Mouse (Mus musculus): Measurements from ENCODE around the gene Negr1. TPM values are rescaled to one million over a fixed set of nuclear protein-coding genes. Genes with fewer than 3 reads are reported as not detected.

Negr1 gene
- total RNA-seq, 2 experiments from 2014 or later = 206 to 222 TPM

DNA sequence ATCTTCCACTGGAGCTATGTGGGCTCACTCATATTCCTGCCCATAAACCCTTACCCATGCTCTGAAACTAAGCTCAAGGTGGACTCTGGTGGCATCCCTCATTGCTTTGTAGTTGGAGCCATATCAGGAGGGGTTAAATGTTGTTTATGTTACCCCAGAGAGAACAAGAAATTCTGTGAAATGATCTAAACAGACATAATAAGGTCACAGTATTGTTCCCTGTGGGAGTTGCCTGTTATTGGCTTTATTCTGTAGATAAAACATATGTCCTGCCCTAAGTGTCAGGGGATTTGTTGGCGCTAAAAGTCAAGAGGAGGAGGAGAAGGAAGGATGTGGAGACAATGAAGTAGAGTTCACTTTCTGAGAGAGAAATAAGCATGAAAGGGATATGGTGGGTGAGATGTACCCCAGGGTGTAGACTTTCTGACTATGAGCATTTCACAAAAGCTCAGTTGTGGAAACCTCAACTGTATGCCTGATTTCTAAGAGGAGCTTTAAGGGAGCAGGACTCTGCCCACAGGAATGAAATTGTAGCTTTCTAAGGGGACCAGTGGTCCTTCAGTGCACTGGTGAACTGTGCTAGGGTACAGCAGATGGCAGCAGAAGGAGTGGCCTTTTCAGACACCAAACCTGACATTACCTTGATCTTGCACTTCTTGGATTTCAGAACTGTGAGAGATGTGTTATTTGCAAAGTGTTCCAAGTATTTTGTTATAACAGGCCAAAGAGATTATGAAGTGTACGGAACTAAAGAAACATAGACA lies 368.3 kb downstream of the Negr1 start:
- intact Hi-C loops (cut with DNase I) = loop anchor here (5.0 kb wide), 1 partner anchor 368 kb away; the partner anchor contains the start of gene Negr1
- no peak for TF ChIP-seq CTCF (IDR thresholded peaks at IDR 0.05)
- DNase-seq (ENCODE audit: extremely low spot score in 1 of 2, low spot score in 2 of 2) = no peak
- no peak overlapping the region for H3K4me3 ChIP-seq
- no peak overlapping the region for H3K27ac ChIP-seq

DNA sequence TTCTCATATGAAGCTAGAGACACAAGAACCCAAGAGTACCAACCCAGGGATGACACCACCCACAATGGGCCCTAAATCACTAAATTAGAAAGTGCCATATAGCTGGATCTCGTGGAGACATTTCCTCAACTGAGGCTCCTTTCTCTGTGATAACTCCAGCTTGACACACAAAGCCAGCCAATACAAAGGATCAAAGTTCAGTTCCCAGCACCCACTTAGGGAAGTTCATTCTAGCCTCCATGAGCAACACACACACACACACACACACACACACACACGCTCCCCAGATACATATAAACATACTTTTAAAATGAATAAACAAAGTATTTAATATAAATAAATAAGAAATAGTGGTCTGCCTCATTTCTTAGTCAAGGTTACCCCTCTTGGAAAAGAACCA lies 369.4 kb downstream of the Negr1 start:
- H3K4me3 ChIP-seq = no peak overlapping the region
- DNase-seq (ENCODE audit: extremely low spot score in 1 of 2, low spot score in 2 of 2) = no peak
- no peak overlapping the region for H3K27ac ChIP-seq
- intact Hi-C loops (cut with DNase I) = no loop called here
- no peak for TF ChIP-seq CTCF (IDR thresholded peaks at IDR 0.05)

DNA sequence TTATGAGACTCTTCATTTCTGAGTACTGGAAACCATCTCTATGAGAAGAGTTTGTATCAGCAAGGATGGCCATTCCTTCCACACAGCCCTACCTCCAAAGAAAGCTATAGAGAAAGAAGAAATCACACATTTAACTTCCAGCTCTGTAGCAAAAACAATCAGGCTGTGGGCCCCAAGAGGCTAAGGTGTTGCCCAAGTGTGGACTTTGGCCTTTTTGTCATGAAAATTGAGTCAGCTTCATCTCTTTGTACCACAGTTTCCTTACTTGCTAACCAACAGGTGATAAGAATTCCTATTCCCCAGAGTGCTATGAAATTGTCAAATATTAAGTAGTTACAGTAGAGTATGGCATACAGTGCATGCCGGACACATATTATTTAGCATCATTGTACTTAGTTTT lies 369.9 kb downstream of the Negr1 start:
- H3K4me3 ChIP-seq = no peak overlapping the region
- no peak for DNase-seq (ENCODE audit: extremely low spot score in 1 of 2, low spot score in 2 of 2)
- no peak for TF ChIP-seq CTCF (IDR thresholded peaks at IDR 0.05)
- H3K27ac ChIP-seq = no peak overlapping the region
- intact Hi-C loops (cut with DNase I) = no loop called here

DNA sequence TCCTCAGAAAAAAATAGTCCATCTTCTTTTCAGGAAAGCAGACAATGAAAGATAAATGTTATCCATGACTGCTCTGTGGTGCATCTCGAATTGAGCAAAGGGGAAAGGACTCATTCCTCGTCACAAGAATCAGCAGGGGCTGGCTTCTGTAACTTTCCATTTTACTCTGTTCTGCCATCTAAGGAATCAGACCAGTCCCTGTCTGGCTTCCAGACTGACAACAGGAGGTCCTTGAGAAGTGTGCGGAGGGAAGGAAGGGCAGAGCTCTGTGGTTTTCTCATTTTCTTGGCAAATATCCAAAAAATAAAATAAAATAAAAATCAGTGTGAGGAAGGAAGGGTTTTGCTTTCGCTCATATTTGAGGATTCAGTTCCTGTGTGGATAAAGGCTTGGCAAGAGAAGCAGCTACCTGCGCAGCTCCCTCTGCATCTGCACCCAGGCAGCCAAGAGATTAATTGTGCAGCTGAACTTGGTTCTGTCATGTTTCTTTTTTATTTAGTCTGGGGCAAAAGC lies 373.2 kb downstream of the Negr1 start:
- H3K27ac ChIP-seq = no peak overlapping the region

DNA sequence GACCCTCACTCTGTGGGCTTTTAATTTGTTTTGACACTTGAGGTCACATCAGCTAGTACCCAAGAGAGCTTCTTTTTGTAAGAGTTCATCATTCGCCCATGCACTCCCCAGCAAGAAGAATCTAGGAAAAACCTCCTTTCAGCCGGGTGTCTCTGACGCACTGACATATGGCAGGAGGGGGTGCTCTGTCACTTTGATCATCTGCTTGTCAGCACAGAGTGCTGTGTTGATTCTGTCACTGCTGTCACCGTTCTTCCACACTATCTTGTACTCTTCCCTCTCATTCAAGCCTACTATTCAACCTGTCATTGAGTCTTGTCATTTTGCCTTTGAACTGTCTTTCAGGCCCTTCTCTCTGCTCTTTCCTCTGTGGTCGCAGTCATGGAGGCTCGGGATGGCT lies 385.8 kb downstream of the Negr1 start:
- Histone ChIP-seq H3K4me3 (no peak overlapping the region), H3K27ac (no peak overlapping the region)
- no peak for TF ChIP-seq CTCF (IDR thresholded peaks at IDR 0.05)
- DNase-seq (ENCODE audit: extremely low spot score in 1 of 2, low spot score in 2 of 2) = no peak
- intact Hi-C loops (cut with DNase I) = no loop called here

More for the DNA sequence above, 373.2 kb downstream of the Negr1 start:
- no peak for DNase-seq (ENCODE audit: extremely low spot score in 1 of 2, low spot score in 2 of 2)
- no peak for TF ChIP-seq CTCF (IDR thresholded peaks at IDR 0.05)
- no peak overlapping the region for H3K4me3 ChIP-seq
- intact Hi-C loops (cut with DNase I) = no loop called here

DNA sequence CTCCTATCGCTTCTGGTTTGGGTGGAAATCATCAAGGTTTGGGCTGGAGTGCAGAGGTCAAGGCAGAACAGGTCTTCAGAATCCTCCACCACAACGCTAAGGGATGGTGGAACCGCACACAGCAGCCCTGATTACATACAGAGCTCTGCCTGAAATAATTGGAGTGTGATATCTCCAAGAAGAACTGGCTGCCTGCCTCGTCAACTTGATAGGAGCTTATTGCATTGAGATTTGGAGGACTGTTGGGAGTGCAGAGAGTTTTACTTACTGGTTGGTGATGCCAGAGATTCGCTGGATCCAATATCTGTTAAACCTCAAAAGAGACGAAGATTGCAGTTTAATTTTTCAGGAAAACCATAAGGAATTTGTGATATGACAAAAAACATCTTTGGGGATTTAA lies 391.4 kb downstream of the Negr1 start:
- no peak for DNase-seq (ENCODE audit: extremely low spot score in 1 of 2, low spot score in 2 of 2)
- Histone ChIP-seq H3K4me3 (no peak overlapping the region), H3K27ac (no peak overlapping the region)
- intact Hi-C loops (cut with DNase I) = no loop called here
- TF ChIP-seq CTCF (IDR thresholded peaks at IDR 0.05) = no peak

DNA sequence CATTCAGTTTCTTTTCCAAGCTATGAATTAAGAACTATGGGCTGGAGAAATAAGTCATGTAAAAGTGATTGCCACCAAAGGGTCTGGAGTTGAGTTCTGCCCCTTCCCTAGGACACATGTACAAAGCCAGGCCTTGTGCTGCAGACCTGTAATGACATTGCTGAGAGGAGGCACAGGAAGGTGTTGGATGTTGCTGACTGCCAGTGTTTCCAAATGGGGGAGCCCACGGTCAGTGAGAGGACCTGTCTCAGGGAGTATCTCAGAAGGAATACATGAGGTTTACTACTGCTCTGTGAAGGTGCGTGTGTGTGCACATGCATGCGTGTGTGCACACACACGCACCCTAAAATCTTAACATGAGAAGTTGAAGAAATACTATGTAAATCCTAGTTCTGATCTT lies 393.5 kb downstream of the Negr1 start:
- TF ChIP-seq CTCF (IDR thresholded peaks at IDR 0.05) = no peak
- intact Hi-C loops (cut with DNase I) = no loop called here
- no peak overlapping the region for H3K4me3 ChIP-seq
- no peak overlapping the region for H3K27ac ChIP-seq
- no peak for DNase-seq (ENCODE audit: extremely low spot score in 1 of 2, low spot score in 2 of 2)

DNA sequence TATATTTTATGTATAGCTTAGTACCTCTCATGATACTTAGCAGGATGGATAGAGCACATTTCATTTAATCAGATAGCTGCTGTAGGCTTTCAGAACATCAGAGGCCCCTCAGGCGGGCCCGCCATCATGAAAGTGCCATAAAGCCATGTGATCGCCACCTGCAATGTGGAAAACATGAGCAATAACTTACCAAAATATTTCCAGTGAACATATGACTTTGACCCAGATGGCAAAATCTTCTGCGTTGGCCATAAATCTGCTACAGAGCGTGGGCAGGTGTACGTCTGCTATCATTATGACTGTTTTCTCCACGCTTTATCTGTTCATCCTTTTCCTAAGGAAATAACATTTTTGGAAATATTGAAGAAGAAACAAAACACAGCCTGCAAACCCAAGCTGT lies 397.0 kb downstream of the Negr1 start:
- intact Hi-C loops (cut with DNase I) = no loop called here
- H3K4me3 ChIP-seq = no peak overlapping the region
- no peak for TF ChIP-seq CTCF (IDR thresholded peaks at IDR 0.05)
- H3K27ac ChIP-seq = 0 out of 2 replicates have a peak overlapping the region, but pooled peaks have one; percentile 2
- DNase-seq (ENCODE audit: extremely low spot score in 1 of 2, low spot score in 2 of 2) = peak; percentile 25 to 34

DNA sequence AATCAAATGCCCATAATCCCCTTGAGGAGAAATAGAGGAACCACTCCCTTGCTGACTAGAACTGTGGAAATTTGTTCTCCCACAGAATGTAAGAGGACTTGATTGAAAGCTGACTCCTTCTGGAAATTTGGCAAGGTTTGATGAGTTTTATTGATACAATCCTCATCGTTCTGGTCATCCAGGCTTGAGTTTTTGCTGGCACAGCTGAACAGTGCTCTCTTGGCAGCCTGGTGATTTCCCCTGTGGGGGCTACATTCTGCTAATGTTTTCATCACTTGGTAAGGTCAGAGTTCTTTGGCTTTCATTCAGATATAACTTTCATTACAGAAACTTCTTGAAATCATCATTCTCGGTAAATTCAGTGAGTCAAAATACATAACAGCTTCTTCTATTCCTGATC lies 407.2 kb downstream of the Negr1 start:
- no peak for DNase-seq (ENCODE audit: extremely low spot score in 1 of 2, low spot score in 2 of 2)
- H3K27ac ChIP-seq = no peak overlapping the region
- TF ChIP-seq CTCF (IDR thresholded peaks at IDR 0.05) = no peak
- H3K4me3 ChIP-seq = no peak overlapping the region
- intact Hi-C loops (cut with DNase I) = no loop called here

DNA sequence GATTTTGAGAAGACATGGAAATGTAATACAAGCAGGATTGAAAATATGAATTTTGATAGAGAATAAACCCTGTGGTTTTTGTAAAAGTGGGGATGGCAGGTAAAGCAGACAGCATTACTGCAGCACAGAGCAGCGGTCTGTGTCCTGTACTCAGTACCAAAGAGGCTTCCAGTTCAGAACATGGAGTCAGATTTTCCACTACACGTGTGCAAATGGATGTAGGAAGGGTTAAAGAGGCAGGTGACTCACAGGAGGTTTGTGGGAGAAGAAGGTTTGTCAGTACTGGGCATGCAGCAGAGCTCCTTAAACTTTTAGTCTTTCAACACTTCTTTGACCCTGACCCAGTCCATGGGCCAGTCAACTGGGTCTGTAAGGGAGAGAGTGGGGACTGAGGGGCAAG lies 409.5 kb downstream of the Negr1 start:
- Histone ChIP-seq H3K27ac (no peak overlapping the region), H3K4me3 (no peak overlapping the region)
- no peak for TF ChIP-seq CTCF (IDR thresholded peaks at IDR 0.05)
- intact Hi-C loops (cut with DNase I) = no loop called here
- no peak for DNase-seq (ENCODE audit: extremely low spot score in 1 of 2, low spot score in 2 of 2)

DNA sequence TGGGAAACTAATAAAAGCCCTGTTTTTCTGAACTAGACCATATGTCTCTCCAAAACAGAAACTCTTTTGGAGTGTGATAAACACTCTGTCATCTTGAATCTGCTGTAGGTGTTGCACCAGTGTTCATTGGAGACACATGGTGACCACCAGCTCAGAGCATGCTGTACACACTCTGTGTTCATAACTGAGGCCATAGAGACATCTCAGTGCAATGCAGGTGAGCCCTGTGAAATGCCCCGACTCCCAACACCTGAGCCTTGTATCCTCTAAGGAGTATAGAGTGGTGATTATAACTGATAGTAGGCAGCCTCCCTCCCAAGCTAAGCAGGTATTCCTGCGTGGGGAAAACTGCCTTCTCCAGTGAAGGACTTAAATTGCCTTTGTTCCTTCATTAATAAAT lies 415.2 kb downstream of the Negr1 start:
- intact Hi-C loops (cut with DNase I) = no loop called here

DNA sequence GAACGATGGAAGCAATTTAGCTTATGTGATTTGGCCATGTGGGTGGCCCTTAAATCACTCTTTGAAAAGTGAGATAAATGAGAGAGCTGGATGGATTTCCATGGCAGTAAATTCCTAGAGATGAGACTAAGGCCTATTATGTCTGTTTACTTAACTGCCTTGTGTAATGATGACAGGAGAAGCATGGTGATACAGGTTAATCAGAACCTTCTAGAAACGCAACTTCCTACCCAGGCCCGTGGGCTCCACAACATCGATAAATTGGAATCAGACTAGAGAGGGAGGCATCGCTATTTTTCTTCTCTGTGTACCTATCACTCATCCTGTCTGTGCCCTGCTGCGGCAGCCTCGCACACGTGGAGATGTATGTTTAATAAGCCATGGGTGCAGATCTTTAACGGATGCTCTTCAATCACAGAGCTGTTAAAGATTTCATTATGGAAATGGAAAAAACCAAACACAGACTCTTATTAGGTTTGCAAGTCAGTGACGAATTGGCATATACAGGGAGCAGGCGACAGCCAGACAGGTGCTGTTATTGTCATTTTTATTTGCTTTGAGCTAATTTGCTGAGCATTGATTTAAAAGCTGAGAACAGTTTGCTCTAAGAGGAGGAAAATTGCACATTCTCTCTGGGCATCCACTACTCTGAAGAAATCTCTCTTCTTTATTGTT lies 418.6 kb downstream of the Negr1 start:
- intact Hi-C loops (cut with DNase I) = no loop called here
- DNase-seq (ENCODE audit: extremely low spot score in 1 of 2, low spot score in 2 of 2) = no peak
- no peak overlapping the region for H3K27ac ChIP-seq
- no peak for TF ChIP-seq CTCF (IDR thresholded peaks at IDR 0.05)
- no peak overlapping the region for H3K4me3 ChIP-seq

More for the DNA sequence above, 415.2 kb downstream of the Negr1 start:
- TF ChIP-seq CTCF (IDR thresholded peaks at IDR 0.05) = no peak
- no peak overlapping the region for H3K4me3 ChIP-seq
- no peak for DNase-seq (ENCODE audit: extremely low spot score in 1 of 2, low spot score in 2 of 2)
- no peak overlapping the region for H3K27ac ChIP-seq
